Mouse (Mus musculus) myocyte (in vitro differentiated cells): Measurements from ENCODE around the gene Miga1.

Source experiments
- CEBPB ChIP-seq: IDR thresholded peaks from 2 replicates; pipeline ENCODE4 v1.6.1; 2011; ENCODE audit warnings: mild to moderate bottlenecking, moderate library complexity; ENCODE audit not compliant: poor library complexity, insufficient read depth, severe bottlenecking
- E2F4 ChIP-seq: IDR thresholded peaks from one replicate; pipeline ENCODE4 v1.6.1; 2011; ENCODE audit warnings: mild to moderate bottlenecking, control low read depth, moderate library complexity; ENCODE audit not compliant: insufficient read depth
- MYOD1 ChIP-seq, 3 experiments: IDR thresholded peaks; one replicate each; pipeline ENCODE4 v1.6.1; 2011; ENCODE audit warnings: control low read depth in 2 of 3, low read depth in 2 of 3, mild to moderate bottlenecking in 2 of 3, moderate library complexity in 1 of 3; ENCODE audit not compliant: insufficient read length in 2 of 3, control insufficient read depth in 1 of 3
- MYOG ChIP-seq, 3 experiments: IDR thresholded peaks; one replicate each; pipeline ENCODE4 v1.6.1; 2011; ENCODE audit warnings: control low read depth in 2 of 3, low read depth in 2 of 3, mild to moderate bottlenecking in 2 of 3; ENCODE audit not compliant: insufficient read length in 2 of 3, control insufficient read depth in 1 of 3, insufficient read depth in 1 of 3
- POLR2A ChIP-seq: IDR thresholded peaks from one replicate; pipeline ENCODE4 v1.6.1; 2011; ENCODE audit warnings: low read depth, mild to moderate bottlenecking, control low read depth, moderate library complexity; ENCODE audit not compliant: insufficient read length
- POLR2AphosphoS2 ChIP-seq: IDR thresholded peaks from one replicate; pipeline ENCODE4 v1.6.1; 2011; ENCODE audit warnings: low read depth, control low read depth; ENCODE audit not compliant: insufficient read length
- USF1 ChIP-seq: IDR thresholded peaks from one replicate; pipeline ENCODE4 v1.6.1; 2011; ENCODE audit warnings: low read depth, mild to moderate bottlenecking, control low read depth, moderate library complexity

DNA sequence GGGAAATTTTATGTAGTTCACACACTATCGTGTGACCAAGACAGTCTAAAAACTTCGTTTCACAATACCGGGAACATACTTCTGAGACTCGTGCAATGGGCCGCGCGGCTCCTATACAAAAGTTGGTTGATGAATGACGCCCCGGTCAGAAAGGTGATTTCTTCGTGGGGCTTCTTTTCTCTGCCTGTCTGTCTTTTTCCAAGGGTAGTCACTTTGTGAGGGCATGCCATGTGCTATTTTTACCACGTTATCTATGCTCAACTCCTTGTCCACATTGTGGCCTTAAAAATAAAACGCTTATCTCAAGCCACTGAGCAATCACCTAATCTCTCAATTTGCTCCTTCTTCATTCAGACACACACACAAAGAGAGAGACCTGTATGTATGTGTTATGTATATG lies 75.4 kb downstream of the Miga1 start:
- TF ChIP-seq CEBPB (no peak), MYOG (IDR thresholded peaks at IDR 0.05; ENCODE audit: control insufficient read depth in 1 of 3, insufficient read depth in 1 of 3, insufficient read length in 2 of 3, low read depth in 2 of 3) (no peak), POLR2A (no peak), E2F4 (no peak), POLR2AphosphoS2 (no peak), USF1 (no peak), MYOD1 (IDR thresholded peaks at IDR 0.05; ENCODE audit: control insufficient read depth in 1 of 3, insufficient read length in 2 of 3, low read depth in 2 of 3) (no peak)
